Comparison of ENCODE assay signal across 8 mouse cellular contexts in the genomic region with DNA sequence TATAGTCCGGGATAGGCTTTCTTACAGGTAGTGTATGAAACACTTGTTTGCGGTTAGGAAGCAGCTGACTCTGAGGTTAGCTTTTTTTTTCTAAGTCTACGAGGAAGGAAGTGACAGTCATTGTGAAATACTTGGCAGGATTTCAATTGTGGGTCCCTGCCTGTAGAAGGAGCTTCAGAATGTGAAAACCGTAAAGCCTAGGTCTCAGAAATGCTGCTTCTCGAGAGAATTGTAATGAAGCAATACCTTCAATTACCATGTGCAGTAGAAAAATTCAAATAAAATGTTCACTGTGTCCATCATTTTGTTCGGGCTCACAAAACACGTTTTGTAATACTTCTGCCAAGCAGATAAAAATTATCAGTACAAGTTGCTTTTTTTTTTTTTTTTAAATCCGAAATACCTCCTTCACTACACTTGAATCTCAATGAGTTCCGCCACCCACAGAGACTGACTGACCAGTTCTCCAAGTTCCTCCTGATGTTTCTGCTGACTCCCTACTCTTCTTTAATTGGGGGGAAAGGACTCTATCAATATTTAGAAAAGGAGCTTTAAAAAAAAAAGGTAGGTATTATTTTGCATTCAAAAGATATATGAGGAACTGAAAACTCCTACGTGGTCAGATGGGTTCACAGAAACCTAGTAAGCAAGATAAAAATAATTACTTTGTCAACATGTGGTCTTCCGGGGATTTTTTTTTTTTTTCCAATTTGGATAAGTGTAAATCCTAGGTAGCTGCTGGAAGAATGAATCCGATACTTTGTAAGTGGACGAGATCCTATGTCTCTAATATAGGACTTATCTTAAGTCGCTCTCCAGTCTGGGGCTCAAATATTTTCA. TPM values are rescaled to one million over a fixed set of nuclear protein-coding genes. Genes with fewer than 3 reads are reported as not detected.
DNase-seq lines count a peak whose midpoint lies in the region; TF ChIP-seq lines count a peak whose summit lies in the region.

No protein-coding gene starts in this region.

- H3K79me2 ChIP-seq in CH12.LX (replicated peaks; ENCODE audit: control insufficient read depth, extremely low read depth, insufficient read depth, poor library complexity, severe bottlenecking): peaks cover 27% of the 10 kb centered on the region

- peak overlapping the region; percentile 92 for H3K9ac ChIP-seq in CH12.LX (ENCODE audit: insufficient read depth, low read depth)

- peaks cover 1 to 13% of the 10 kb centered on the region in 2 experiments for H3K36me3 ChIP-seq in CH12.LX (replicated peaks in 1 of 2; ENCODE audit: control insufficient read depth in 1 of 2, insufficient read depth in 1 of 2, low read length in 1 of 2)
- H3K36me3 ChIP-seq in forebrain, embryonic 10.5 days (replicated peaks): peaks cover 13% of the 10 kb centered on the region
- no peaks in the 10 kb centered on the region for H3K36me3 ChIP-seq in splenic B cell, adult 2 months (ENCODE audit: control insufficient read depth, insufficient read depth, low read length, poor library complexity, severe bottlenecking)

- H3K27ac ChIP-seq in CH12.LX (ENCODE audit: insufficient read depth, low read depth): peak overlapping the region; percentile 90
- peak overlapping the region; percentile 89 for H3K27ac ChIP-seq in forebrain, embryonic 10.5 days

- peak overlapping the region; percentile 55 to 97 (median 83) for H3K4me3 ChIP-seq in CH12.LX (replicated peaks in 1 of 3; ENCODE audit: low read depth in 2 of 3, low read length in 2 of 3, poor library complexity in 1 of 3)
- peak overlapping the region; percentile 74 for H3K4me3 ChIP-seq in forebrain, embryonic 10.5 days

- H3K9me3 ChIP-seq in CH12.LX (replicated peaks; ENCODE audit: low read length): no peaks in the 10 kb centered on the region
- H3K9me3 ChIP-seq in forebrain, embryonic 10.5 days: no peaks in the 10 kb centered on the region

- TF ChIP-seq CTCF in CH12.LX (conservative IDR thresholded peaks at IDR 0.05 in 1 of 2, IDR thresholded peaks at IDR 0.05 in 1 of 2; ENCODE audit: low read depth in 2 of 2, low read length in 2 of 2): peak in 1 of 2 experiments; percentile 30; a peak in 1 of 4 replicates

- peak; percentile 35 for TF ChIP-seq RAD21 in CH12.LX (IDR thresholded peaks at IDR 0.05; ENCODE audit: low read depth, low read length)

- WGBS in forebrain, embryonic 10.5 days: 63% methylated on average over 14 of the region's 14 CpGs

- TF ChIP-seq POLR2A in CH12.LX (IDR thresholded peaks at IDR 0.05; ENCODE audit: low read depth, low read length): peak; percentile 39; the same call in 1 of the 2 replicates

- TF ChIP-seq EP300 in CH12.LX (IDR thresholded peaks at IDR 0.05; ENCODE audit: low read length): peak; percentile 100

- H3K4me2 ChIP-seq in CH12.LX (ENCODE audit: insufficient read depth, low read depth, poor library complexity, severe bottlenecking): peak overlapping the region; percentile 79

- in situ Hi-C loops in CH12.LX (cut with MboI; ENCODE audit: low pct_ligation_motif_present, low pct_unique_long_range_greater_than_20kb, low sequenced_read_pairs): no loop called here

- H3K4me1 ChIP-seq in CH12.LX (ENCODE audit: control insufficient read depth in 1 of 2, insufficient read depth in 2 of 2): peaks cover 5 to 45% of the 10 kb centered on the region in 2 experiments
- H3K4me1 ChIP-seq in forebrain, embryonic 10.5 days: peaks cover 24% of the 10 kb centered on the region

- dilution Hi-C loops in CH12.LX (cut with MboI; ENCODE audit: extremely low pct_ligation_motif_present, extremely low pct_unique_long_range_greater_than_20kb, low sequenced_read_pairs): no loop called here

- peaks cover 11% of the 10 kb centered on the region for H3K27me3 ChIP-seq in CH12.LX (replicated peaks)
- H3K27me3 ChIP-seq in forebrain, embryonic 10.5 days (ENCODE audit: poor library complexity, severe bottlenecking): no peaks in the 10 kb centered on the region; the same call in 1 of the 2 replicates
- no peaks in the 10 kb centered on the region for H3K27me3 ChIP-seq in splenic B cell, adult 2 months (ENCODE audit: control insufficient read depth, insufficient read depth, low read length, poor library complexity, severe bottlenecking)

- DNase-seq in cerebellum, adult 9-10 months: peak; percentile 45
- DNase-seq in cerebellum, adult 11-12 months: no peak
- peak; percentile 96 for DNase-seq in CH12.LX (ENCODE audit: extremely low read depth)
- no peak for DNase-seq in forebrain, embryonic 10.5 days (ENCODE audit: extremely low spot score, low spot score)
- peak; percentile 93 for DNase-seq in induced T-regulatory cell, adult 2 months (ENCODE audit: low read depth)
- DNase-seq in lung, postnatal 10 days: peak; percentile 78
- peak; percentile 94 for DNase-seq in splenic B cell, adult 2 months (ENCODE audit: low read depth, low spot score)
- DNase-seq in gastrocnemius, postnatal 25 days: no peak

TF ChIP-seq in CH12.LX, 34 proteins besides CTCF, POLR2A, EP300 and RAD21:
- TF ChIP-seq SIN3A (IDR thresholded peaks at IDR 0.05; ENCODE audit: low read length) (peak; percentile 94), IRF4 (IDR thresholded peaks at IDR 0.05; ENCODE audit: low read depth, low read length) (peak; percentile 99), USF2 (conservative IDR thresholded peaks at IDR 0.05; ENCODE audit: low read depth, low read length) (no peak), ZKSCAN1 (IDR thresholded peaks at IDR 0.05; ENCODE audit: borderline replicate concordance, low read depth, low read length) (no peak), MAZ (IDR thresholded peaks at IDR 0.05; ENCODE audit: low read depth, low read length) (peak; percentile 82), CHD2 (IDR thresholded peaks at IDR 0.05; ENCODE audit: low read length) (peak; percentile 93), MXI1 (IDR thresholded peaks at IDR 0.05; ENCODE audit: low read depth, low read length) (0 out of 2 replicates have a peak, but pooled peaks have one; percentile 67), ZNF384 (IDR thresholded peaks at IDR 0.05; ENCODE audit: low read depth, low read length) (peak; percentile 98), UBTF (IDR thresholded peaks at IDR 0.05; ENCODE audit: low read depth, low read length) (peak; percentile 86; the same call in 1 of the 2 replicates), E2F4 (IDR thresholded peaks at IDR 0.05; ENCODE audit: insufficient replicate concordance, low read depth, low read length) (peak; percentile 81; the same call in 1 of the 2 replicates), CHD1 (IDR thresholded peaks at IDR 0.05; ENCODE audit: low read depth, low read length) (peak; percentile 85; the same call in 1 of the 2 replicates), KAT2A (IDR thresholded peaks at IDR 0.05; ENCODE audit: insufficient replicate concordance, low read length) (no peak), SMC3 (IDR thresholded peaks at IDR 0.05; ENCODE audit: low read depth, low read length) (peak; percentile 28), ETS1 (conservative IDR thresholded peaks at IDR 0.05; ENCODE audit: low read depth, low read length) (peak; percentile 100), BHLHE40 (IDR thresholded peaks at IDR 0.05; ENCODE audit: low read depth, low read length) (peak; percentile 99), TCF12 (IDR thresholded peaks at IDR 0.05; ENCODE audit: low read depth, low read length) (peak; percentile 97), MYC (IDR thresholded peaks at IDR 0.05; ENCODE audit: low read depth, low read length) (peak; percentile 94), JUN (IDR thresholded peaks at IDR 0.05; ENCODE audit: insufficient read depth, low read depth, low read length) (peak; percentile 99), POLR2AphosphoS2 (IDR thresholded peaks at IDR 0.05; ENCODE audit: low read depth, low read length) (no peak), RCOR1 (conservative IDR thresholded peaks at IDR 0.05; ENCODE audit: low read depth, low read length) (peak; percentile 100), HCFC1 (IDR thresholded peaks at IDR 0.05; ENCODE audit: low read depth, low read length) (peak; percentile 57; the same call in 1 of the 2 replicates), ZC3H11A (IDR thresholded peaks at IDR 0.05; ENCODE audit: low read depth, low read length) (no peak), MAX (IDR thresholded peaks at IDR 0.05; ENCODE audit: low read length) (peak; percentile 63), ELF1 (IDR thresholded peaks at IDR 0.05; ENCODE audit: low read depth, low read length) (peak; percentile 57), MAFK (IDR thresholded peaks at IDR 0.05; ENCODE audit: insufficient replicate concordance, low read length) (peak; percentile 97), JUND (conservative IDR thresholded peaks at IDR 0.05; ENCODE audit: low read depth, low read length) (peak; percentile 98), NRF1 (IDR thresholded peaks at IDR 0.05; ENCODE audit: low read depth, low read length) (no peak), MEF2A (IDR thresholded peaks at IDR 0.05; ENCODE audit: borderline replicate concordance, low read depth, low read length) (peak; percentile 99), USF1 (IDR thresholded peaks at IDR 0.05; ENCODE audit: low read depth, low read length) (peak; percentile 27; the same call in 1 of the 2 replicates), TBP (conservative IDR thresholded peaks at IDR 0.05; ENCODE audit: low read depth, low read length) (peak; percentile 79; the same call in 1 of the 2 replicates), NELFE (IDR thresholded peaks at IDR 0.05; ENCODE audit: low read depth, low read length) (no peak)

RNA-seq across cellular contexts. Expression of gene Atp6v0a1, which starts 0.8 kb away (rescaled TPM):
- 31.3 and 36.1 TPM in 2 replicates for total RNA-seq in CH12.LX (2012; rRNA removed)
- total RNA-seq in CH12.LX (2014; rRNA removed): 14.1 and 15.1 TPM in 2 replicates
- 54.5 and 63.4 TPM in 2 replicates for polyA plus RNA-seq in CH12.LX (2012; ENCODE audit: insufficient read length, low read depth)
- polyA plus RNA-seq in forebrain, embryonic 10.5 days (2016; fragmentation: Nextera tagmentation; extraction: Ambion mirVana): 34.5 and 36.9 TPM in 2 replicates
- total RNA-seq in gastrocnemius, postnatal 25 days (2021): 10 to 100 TPM; 56.9 to 60.0 TPM

RNA-seq across cellular contexts. Expression of gene Cavin1, which starts 37.7 kb away (rescaled TPM):
- total RNA-seq in CH12.LX (2012; rRNA removed): 0.08 and 0.21 TPM in 2 replicates
- 0.05 TPM in 2 replicates for total RNA-seq in CH12.LX (2014; rRNA removed)
- 0.13 and 0.25 TPM in 2 replicates for polyA plus RNA-seq in CH12.LX (2012; ENCODE audit: insufficient read length, low read depth)
- 16.1 and 16.6 TPM in 2 replicates for polyA plus RNA-seq in forebrain, embryonic 10.5 days (2016; fragmentation: Nextera tagmentation; extraction: Ambion mirVana)
- 100 to 1,000 TPM; 175 to 196 TPM for total RNA-seq in gastrocnemius, postnatal 25 days (2021)

Comparison
In these comparisons a context has a peak if more than half of its experiments do, and no peak if none do; other contexts are left out.
1. DNase-seq: peak in cerebellum, adult 9-10 months (single experiment), CH12.LX (single experiment), induced T-regulatory cell, adult 2 months (single experiment), lung, postnatal 10 days (single experiment) and splenic B cell, adult 2 months (single experiment); none in cerebellum, adult 11-12 months (single experiment), forebrain, embryonic 10.5 days (single experiment) and gastrocnemius, postnatal 25 days (single experiment).
2. RNA of gene Cavin1, which starts 37.7 kb away (total RNA-seq): 175 to 196 TPM in gastrocnemius, postnatal 25 days; 0.05 to 0.21 TPM in CH12.LX; every median in the first group is over 100 times any median in the second.